In genomic region chr16:34937611-34938010, GRCm38 (mm10) we compare ENCODE assay signal across 8 mouse cellular contexts.
DNase-seq lines count a peak whose midpoint lies in the region; ATAC-seq lines count a peak whose summit lies in the region.

No protein-coding gene starts in this region.

- intact Hi-C loops in left cerebral cortex, postnatal 36 days (cut with DNase I), result no loop called here

- ATAC-seq in neural tube, embryonic 11.5 days (ENCODE audit: insufficient read depth, low FRiP score, low TSS enrichment), result no peak
- ATAC-seq in heart, embryonic 11.5 days (replicated peaks; ENCODE audit: insufficient number of reproducible peaks, low FRiP score, low TSS enrichment), result peak; percentile 53; the same call in 1 of the 2 replicates
- peak; percentile 30; the same call in 1 of the 2 replicates for ATAC-seq in stomach, embryonic 14.5 days (ENCODE audit: insufficient number of reproducible peaks, insufficient read depth, low FRiP score, low read depth)

- no peaks in the 10 kb centered on the region for H3K9me3 ChIP-seq in neural tube, embryonic 11.5 days (ENCODE audit: control insufficient read depth, low read length)
- H3K9me3 ChIP-seq in heart, embryonic 11.5 days (replicated peaks; ENCODE audit: control insufficient read depth, low read length), result no peaks in the 10 kb centered on the region
- H3K9me3 ChIP-seq in stomach, embryonic 14.5 days (ENCODE audit: control insufficient read depth, low read depth, low read length), result no peaks in the 10 kb centered on the region

- H3K4me1 ChIP-seq in neural tube, embryonic 11.5 days (ENCODE audit: control insufficient read depth, insufficient read depth, low read length), result no peaks in the 10 kb centered on the region; the same call in 1 of the 2 replicates
- H3K4me1 ChIP-seq in heart, embryonic 11.5 days (ENCODE audit: control insufficient read depth, insufficient read depth, low read length), result peaks cover 29% of the 10 kb centered on the region
- peaks cover 39% of the 10 kb centered on the region for H3K4me1 ChIP-seq in stomach, embryonic 14.5 days (ENCODE audit: control insufficient read depth, insufficient read depth, low read length)

- H3K36me3 ChIP-seq in neural tube, embryonic 11.5 days (ENCODE audit: control insufficient read depth, insufficient read depth, low read length), result no peaks in the 10 kb centered on the region
- no peaks in the 10 kb centered on the region for H3K36me3 ChIP-seq in heart, embryonic 11.5 days (ENCODE audit: control insufficient read depth, insufficient read depth, low read length)
- H3K36me3 ChIP-seq in stomach, embryonic 14.5 days (ENCODE audit: control insufficient read depth, insufficient read depth, low read length), result peaks cover 6% of the 10 kb centered on the region; the same call in 1 of the 2 replicates

- no peak overlapping the region for H3K4me2 ChIP-seq in neural tube, embryonic 11.5 days (ENCODE audit: low read depth)
- no peak overlapping the region for H3K4me2 ChIP-seq in heart, embryonic 11.5 days
- H3K4me2 ChIP-seq in stomach, embryonic 14.5 days (replicated peaks; ENCODE audit: low read depth, low read length), result no peak overlapping the region

- no peak overlapping the region for H3K4me3 ChIP-seq in neural tube, embryonic 11.5 days (ENCODE audit: low read depth, low read length)
- no peak overlapping the region for H3K4me3 ChIP-seq in heart, embryonic 11.5 days (ENCODE audit: low read depth, low read length)
- H3K4me3 ChIP-seq in stomach, embryonic 14.5 days (ENCODE audit: low read depth, low read length), result no peak overlapping the region

- WGBS in neural tube, embryonic 11.5 days, result 55% methylated on average over 4 of the region's 4 CpGs
- 22% methylated on average over 4 of the region's 4 CpGs for WGBS in heart, embryonic 11.5 days (ENCODE audit: insufficient replicate concordance)
- 32% methylated on average over 4 of the region's 4 CpGs for WGBS in stomach, embryonic 14.5 days

- H3K27ac ChIP-seq in neural tube, embryonic 11.5 days (ENCODE audit: low read depth, low read length), result 0 out of 2 replicates have a peak overlapping the region, but pooled peaks have one; percentile 17
- H3K27ac ChIP-seq in heart, embryonic 11.5 days (ENCODE audit: low read depth, low read length), result peak overlapping the region; percentile 47
- peak overlapping the region; percentile 52; the same call in 1 of the 2 replicates for H3K27ac ChIP-seq in stomach, embryonic 14.5 days (ENCODE audit: low read length)

- H3K9ac ChIP-seq in neural tube, embryonic 11.5 days (ENCODE audit: low read length), result no peak overlapping the region
- H3K9ac ChIP-seq in heart, embryonic 11.5 days (ENCODE audit: low read depth, low read length), result no peak overlapping the region
- no peak overlapping the region for H3K9ac ChIP-seq in stomach, embryonic 14.5 days (replicated peaks; ENCODE audit: low read depth, low read length)

- H3K27me3 ChIP-seq in neural tube, embryonic 11.5 days (ENCODE audit: control insufficient read depth, insufficient read depth, low read length), result no peaks in the 10 kb centered on the region
- H3K27me3 ChIP-seq in heart, embryonic 11.5 days (ENCODE audit: control insufficient read depth, insufficient read depth, low read length), result peaks cover 43% of the 10 kb centered on the region
- no peaks in the 10 kb centered on the region for H3K27me3 ChIP-seq in stomach, embryonic 14.5 days (ENCODE audit: control insufficient read depth, insufficient read depth, low read length)

- no peak for DNase-seq in neural tube, embryonic 11.5 days (ENCODE audit: low spot score)
- no peak for DNase-seq in neural tube, embryonic 10.5 days (ENCODE audit: extremely low spot score, low spot score)
- peak; percentile 69 to 75 for DNase-seq in kidney, postnatal 36 days
- no peak for DNase-seq in cerebellum, postnatal 36 days
- DNase-seq in frontal cortex, postnatal 36 days (ENCODE audit: low spot score in 2 of 2), result no peak
- no peak for DNase-seq in left cerebral cortex, postnatal 36 days (ENCODE audit: low spot score in 2 of 2)

Comparison
In these comparisons a context has a peak if more than half of its experiments do, and no peak if none do; other contexts are left out.
1. DNase-seq: peak in kidney, postnatal 36 days (2 of 2); none in neural tube, embryonic 11.5 days (single experiment), neural tube, embryonic 10.5 days (single experiment), cerebellum, postnatal 36 days (0 of 2), frontal cortex, postnatal 36 days (0 of 2) and left cerebral cortex, postnatal 36 days (0 of 2).
2. Peak in every context shown above with its lines, with median percentiles within 50 percentile points of each other: H3K27ac ChIP-seq.